Mouse (Mus musculus) limb, embryonic 11.5 days (tissue): ENCODE results near the gene Ttll12. TPM values are rescaled to one million over a fixed set of nuclear protein-coding genes. Genes with fewer than 3 reads are reported as not detected.

Experiments used
- ATAC-seq: fragments of 200-750 bp; cut with Nextera tagmentation; 2 replicates; pipeline ENCODE4 v1.8.0; 2017; ENCODE audit warnings: low read depth; ENCODE audit not compliant: insufficient number of reproducible peaks, low FRiP score, low TSS enrichment
- DNase-seq: peaks from one replicate; pipeline ENCODE4 v3.0.0-alpha.2; 2015; ENCODE audit warnings: low spot score
- H3K27ac ChIP-seq: fragments of 300-500 bp; sonication (generic); replicated peaks from 2 replicates; pipeline ENCODE4 v1.5.1; 2014; ENCODE audit warnings: low read depth, mild to moderate bottlenecking, low read length
- H3K27me3 ChIP-seq: fragments of 300-500 bp; sonication (generic); 2 replicates; pipeline ENCODE4 v1.6.1; 2014; ENCODE audit warnings: mild to moderate bottlenecking, low read length, mixed read lengths; ENCODE audit not compliant: control insufficient read depth, insufficient read depth
- H3K36me3 ChIP-seq: fragments of 300-500 bp; sonication (generic); 2 replicates; pipeline ENCODE4 v1.6.1; 2014; ENCODE audit warnings: mild to moderate bottlenecking, low read length, moderate library complexity, mixed read lengths; ENCODE audit not compliant: control insufficient read depth, insufficient read depth
- H3K4me1 ChIP-seq: fragments of 300-500 bp; sonication (generic); 2 replicates; pipeline ENCODE4 v1.6.1; 2014; ENCODE audit warnings: low read length, mixed read lengths; ENCODE audit not compliant: control insufficient read depth, insufficient read depth
- H3K4me2 ChIP-seq: fragments of 300-500 bp; sonication (generic); 2 replicates; pipeline ENCODE4 v1.6.1; 2014; ENCODE audit warnings: low read depth, mild to moderate bottlenecking, moderate library complexity; ENCODE audit not compliant: severe bottlenecking
- H3K4me3 ChIP-seq: fragments of 300-500 bp; sonication (generic); 2 replicates; pipeline ENCODE4 v1.5.1; 2014; ENCODE audit warnings: low read depth, low read length
- H3K9ac ChIP-seq: fragments of 300-500 bp; sonication (generic); 2 replicates; pipeline ENCODE4 v1.6.1; 2014; ENCODE audit warnings: mild to moderate bottlenecking, low read length
- H3K9me3 ChIP-seq: fragments of 300-500 bp; sonication (generic); 2 replicates; pipeline ENCODE4 v1.6.1; 2016; ENCODE audit warnings: low read length; ENCODE audit not compliant: control insufficient read depth
- WGBS: fragments of 180-500 bp; shearing (Covaris S2); extraction: QIAGEN DNeasy Blood & Tissue Kit; methylation state at CpG from one replicate; pipeline ENCODE4 v1.1.7; 2014; 5-methylcytosine and 5-hydroxymethylcytosine counted together
- polyA plus RNA-seq: library from polyadenylated mRNA; unstranded; fragments of >200 nt; fragmentation: Nextera tagmentation; extraction: Ambion mirVana; gene quantifications from 2 replicates; pipeline ENCODE4 v1.2.1, GENCODE M21; 2014

The Ttll12 gene
- polyA plus RNA-seq, 1 experiment from 2014 or later, result 59.1 TPM

- ATAC-seq, result no peak
Observed at GRCm38 (mm10) chr15:83631071-83631470, 36.1 kb upstream of the Ttll12 start.

DNA sequence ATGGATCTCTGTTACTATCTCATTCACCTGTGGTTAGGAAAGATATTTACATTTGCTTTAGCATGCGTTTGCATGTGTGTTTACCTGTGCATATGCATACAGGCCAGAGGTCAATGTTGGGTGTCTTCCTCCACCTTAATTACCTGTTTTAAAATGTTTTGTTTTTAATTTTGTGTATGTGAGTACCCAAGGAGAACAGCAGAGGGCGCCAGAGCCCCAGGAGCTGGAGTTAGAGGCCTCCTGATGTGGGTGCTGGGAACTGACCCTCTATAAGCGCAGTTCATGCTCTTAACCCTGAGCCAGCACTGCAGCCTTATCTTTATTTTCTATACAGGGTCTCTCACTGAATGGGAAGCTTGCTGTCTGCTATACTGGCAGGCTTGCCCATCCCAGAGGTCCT is 34.8 kb upstream of the Ttll12 start:
- WGBS, result 67% methylated on average over 3 of the region's 3 CpGs

More at GRCm38 (mm10) chr15:83631071-83631470, 36.1 kb upstream of the Ttll12 start:
- H3K36me3 ChIP-seq, result peaks cover 11% of the 10 kb centered on the region
- no peaks in the 10 kb centered on the region for H3K27me3 ChIP-seq
- WGBS, result 63% methylated on average over 7 of the region's 7 CpGs
- H3K4me3 ChIP-seq, result no peak overlapping the region
- no peak overlapping the region for H3K4me2 ChIP-seq
- no peak for DNase-seq
- peaks cover 6% of the 10 kb centered on the region; the same call in 1 of the 2 replicates for H3K9me3 ChIP-seq
- no peaks in the 10 kb centered on the region for H3K4me1 ChIP-seq
- H3K9ac ChIP-seq, result no peak overlapping the region
- H3K27ac ChIP-seq, result no peak overlapping the region

DNA sequence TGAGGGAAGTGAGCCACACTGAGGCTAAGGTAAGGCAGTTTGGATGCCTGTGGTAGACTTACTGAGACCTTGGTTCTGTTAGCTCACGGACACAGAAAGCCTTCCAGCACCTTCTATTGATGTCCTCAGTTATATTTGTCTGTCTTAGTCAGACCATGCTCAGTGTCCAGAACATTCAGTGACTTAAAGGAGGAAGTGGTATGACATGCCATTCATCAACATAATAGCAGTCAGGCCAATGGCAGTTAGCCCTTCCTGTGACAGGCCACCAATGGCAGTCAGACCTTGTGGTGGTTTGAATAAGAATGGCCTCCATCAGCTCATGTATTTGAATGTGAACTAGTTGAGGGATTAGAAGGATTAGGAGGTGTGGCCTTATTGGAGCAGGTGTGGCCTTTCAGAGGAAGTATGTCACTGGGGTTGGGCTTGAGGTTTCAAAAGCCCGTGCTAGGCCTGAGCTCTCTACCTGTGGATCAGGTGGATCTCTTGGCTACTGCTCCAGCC is 31.2 kb upstream of the Ttll12 start:
- Histone ChIP-seq H3K36me3 (peaks cover 12% of the 10 kb centered on the region), H3K27ac (no peak overlapping the region), H3K4me3 (no peak overlapping the region), H3K9ac (no peak overlapping the region), H3K4me2 (no peak overlapping the region), H3K4me1 (no peaks in the 10 kb centered on the region), H3K9me3 (peaks cover 6% of the 10 kb centered on the region; the same call in 1 of the 2 replicates), H3K27me3 (no peaks in the 10 kb centered on the region)
- WGBS, result 93% methylated on average over 2 of the region's 2 CpGs
- DNase-seq (no peak), ATAC-seq (no peak)

More for the DNA sequence above, 34.8 kb upstream of the Ttll12 start:
- Histone ChIP-seq H3K4me1 (no peaks in the 10 kb centered on the region), H3K4me2 (no peak overlapping the region; the same call in 1 of the 2 replicates), H3K4me3 (no peak overlapping the region), H3K27me3 (no peaks in the 10 kb centered on the region), H3K27ac (no peak overlapping the region), H3K36me3 (peaks cover 11% of the 10 kb centered on the region), H3K9ac (no peak overlapping the region), H3K9me3 (peaks cover 6% of the 10 kb centered on the region; the same call in 1 of the 2 replicates)
- DNase-seq (no peak), ATAC-seq (no peak)

DNA sequence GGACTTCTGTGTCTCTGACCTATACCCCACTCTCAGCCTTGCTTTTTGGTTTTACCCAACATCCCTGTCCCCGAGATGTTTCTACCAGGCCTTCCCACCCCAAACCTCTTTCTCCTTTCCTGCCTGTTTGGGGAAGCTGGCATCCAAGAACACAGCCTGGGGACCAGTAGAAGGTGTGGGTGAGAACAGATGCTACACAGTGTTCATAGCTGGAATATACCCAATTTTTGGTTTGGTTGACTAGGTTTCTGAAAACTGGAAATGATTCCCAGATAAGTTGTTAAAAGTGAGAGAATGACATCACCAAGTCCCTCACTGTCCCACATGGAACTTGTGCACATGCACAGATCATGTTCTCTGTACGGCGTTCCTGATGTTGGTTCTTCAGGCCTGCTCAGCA is 20.3 kb upstream of the Ttll12 start:
- no peak overlapping the region for H3K4me3 ChIP-seq
- no peaks in the 10 kb centered on the region for H3K9me3 ChIP-seq
- ATAC-seq, result no peak
- H3K27ac ChIP-seq, result no peak overlapping the region
- DNase-seq, result no peak
- H3K27me3 ChIP-seq, result no peaks in the 10 kb centered on the region
- no peak overlapping the region for H3K4me2 ChIP-seq
- no peak overlapping the region for H3K9ac ChIP-seq
- 0 out of 2 replicates have a peak, but pooled peaks cover 2% of the 10 kb centered on the region for H3K36me3 ChIP-seq
- 92% methylated on average over 3 of the region's 3 CpGs for WGBS
- H3K4me1 ChIP-seq, result no peaks in the 10 kb centered on the region

- H3K9ac ChIP-seq, result no peak overlapping the region
- DNase-seq (peak; percentile 75), ATAC-seq (no peak)
- no peak overlapping the region for H3K27ac ChIP-seq
- no peak overlapping the region for H3K4me3 ChIP-seq
- WGBS, result 52% methylated on average over 15 of the region's 15 CpGs
- H3K27me3 ChIP-seq, result no peaks in the 10 kb centered on the region
- peaks cover 2% of the 10 kb centered on the region; the same call in 1 of the 2 replicates for H3K36me3 ChIP-seq
- H3K4me2 ChIP-seq, result no peak overlapping the region
- H3K4me1 ChIP-seq, result no peaks in the 10 kb centered on the region
- no peaks in the 10 kb centered on the region for H3K9me3 ChIP-seq
Observed at GRCm38 (mm10) chr15:83607115-83607802, 12.3 kb upstream of the Ttll12 start.

DNA sequence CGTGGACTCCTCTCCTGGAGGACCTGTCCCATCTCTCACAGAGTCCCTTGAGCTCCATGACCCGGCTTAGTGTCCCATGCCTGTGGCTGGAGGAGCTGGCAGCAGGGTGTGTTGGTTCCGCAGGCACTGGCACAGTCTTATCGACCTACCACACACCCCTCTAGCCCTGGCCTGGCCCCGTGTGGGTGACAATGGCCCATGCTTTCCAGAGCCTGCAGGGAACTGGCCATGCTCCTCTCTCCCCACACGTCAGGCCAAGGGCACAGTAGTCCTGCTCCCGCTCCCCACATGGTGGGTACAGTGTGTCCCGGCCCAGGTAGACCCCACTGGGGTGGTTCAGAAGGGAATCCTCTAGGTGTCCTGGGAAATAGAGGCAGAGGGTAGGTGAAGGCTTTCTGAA is 11.7 kb upstream of the Ttll12 start:
- WGBS, result 85% methylated on average over 8 of the region's 8 CpGs
- H3K36me3 ChIP-seq, result peaks cover 2% of the 10 kb centered on the region; the same call in 1 of the 2 replicates
- no peaks in the 10 kb centered on the region for H3K9me3 ChIP-seq
- H3K27me3 ChIP-seq, result no peaks in the 10 kb centered on the region
- no peak overlapping the region for H3K27ac ChIP-seq
- no peaks in the 10 kb centered on the region for H3K4me1 ChIP-seq
- no peak overlapping the region for H3K4me2 ChIP-seq
- H3K9ac ChIP-seq, result no peak overlapping the region
- DNase-seq (no peak), ATAC-seq (no peak)
- H3K4me3 ChIP-seq, result no peak overlapping the region

- H3K36me3 ChIP-seq, result peaks cover 2% of the 10 kb centered on the region; the same call in 1 of the 2 replicates
- 83% methylated on average over 11 of the region's 11 CpGs for WGBS
Observed at GRCm38 (mm10) chr15:83606216-83606615, 11.3 kb upstream of the Ttll12 start.

GRCm38 (mm10) chr15:83603426-83603825 is 8.5 kb upstream of the Ttll12 start:
- ATAC-seq (no peak), DNase-seq (no peak)
- H3K27me3 ChIP-seq, result no peaks in the 10 kb centered on the region
- no peaks in the 10 kb centered on the region for H3K4me1 ChIP-seq
- H3K27ac ChIP-seq, result no peak overlapping the region
- peaks cover 2% of the 10 kb centered on the region; the same call in 1 of the 2 replicates for H3K36me3 ChIP-seq
- H3K4me2 ChIP-seq, result no peak overlapping the region
- WGBS, result 96% methylated on average over 7 of the region's 7 CpGs
- H3K9me3 ChIP-seq, result no peaks in the 10 kb centered on the region
- H3K9ac ChIP-seq, result no peak overlapping the region
- no peak overlapping the region for H3K4me3 ChIP-seq

More at GRCm38 (mm10) chr15:83606216-83606615, 11.3 kb upstream of the Ttll12 start:
- Histone ChIP-seq H3K9ac (no peak overlapping the region), H3K4me2 (no peak overlapping the region), H3K27ac (no peak overlapping the region), H3K4me3 (no peak overlapping the region), H3K9me3 (no peaks in the 10 kb centered on the region), H3K4me1 (no peaks in the 10 kb centered on the region), H3K27me3 (no peaks in the 10 kb centered on the region)
- ATAC-seq (no peak), DNase-seq (no peak)
